Mouse (Mus musculus): ENCODE data around the gene Stag1.

DNA sequence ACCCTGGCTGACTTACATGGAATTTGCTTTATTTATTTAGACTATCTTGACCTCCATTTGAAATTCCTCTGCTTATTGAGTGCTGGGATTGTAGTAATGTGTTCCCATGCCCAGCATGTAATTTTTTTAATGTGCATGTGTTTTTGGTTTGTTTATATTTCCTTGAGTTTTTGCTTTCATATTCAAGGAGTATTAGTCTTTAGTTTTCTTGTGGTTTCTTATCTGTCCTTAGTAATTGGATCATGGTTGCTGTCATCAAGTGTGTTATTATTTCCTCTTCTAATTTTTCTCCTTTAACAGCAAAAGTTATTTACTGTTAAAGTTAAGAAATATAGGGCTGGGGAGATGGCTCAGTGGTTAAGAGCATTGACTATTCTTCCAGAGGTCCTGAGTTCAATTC lies 63.0 kb downstream of the Stag1 start:
- TF ChIP-seq GATA1 (IDR thresholded peaks at IDR 0.05; ENCODE audit: low read length), result no peak
- TF ChIP-seq TAL1 (IDR thresholded peaks at IDR 0.05; ENCODE audit: low read length), result no peak
